Mouse (Mus musculus) adrenal gland, postnatal 14 days (tissue): ENCODE data around the gene Gm10406. TPM values are rescaled to one million over a fixed set of nuclear protein-coding genes. Genes with fewer than 3 reads are reported as not detected.
"Not testable (repeated sequence)": the region's sequence is repeated elsewhere in the genome, so short reads cannot be mapped to it uniquely, and the experiment has no call there.

Experiments
- DNase-seq: peaks from one replicate; pipeline ENCODE4 v3.0.0; 2021; ENCODE audit warnings: mixed read lengths
- long read RNA-seq, 2 experiments: library from polyadenylated mRNA; stranded (forward); transcript quantifications; one replicate each; pipeline ENCODE4 v2.0.0; 2021
- total RNA-seq: library from RNA; stranded (reverse); gene quantifications from 2 replicates; pipeline ENCODE4 v1.2.3, GENCODE M21; 2021

Gene Gm10406
- 0.37 TPM in 1 of 2 replicates, not detected in the other for total RNA-seq
- long read RNA-seq, experiment 1: 0 reads
- long read RNA-seq, experiment 2: 0 reads

DNA sequence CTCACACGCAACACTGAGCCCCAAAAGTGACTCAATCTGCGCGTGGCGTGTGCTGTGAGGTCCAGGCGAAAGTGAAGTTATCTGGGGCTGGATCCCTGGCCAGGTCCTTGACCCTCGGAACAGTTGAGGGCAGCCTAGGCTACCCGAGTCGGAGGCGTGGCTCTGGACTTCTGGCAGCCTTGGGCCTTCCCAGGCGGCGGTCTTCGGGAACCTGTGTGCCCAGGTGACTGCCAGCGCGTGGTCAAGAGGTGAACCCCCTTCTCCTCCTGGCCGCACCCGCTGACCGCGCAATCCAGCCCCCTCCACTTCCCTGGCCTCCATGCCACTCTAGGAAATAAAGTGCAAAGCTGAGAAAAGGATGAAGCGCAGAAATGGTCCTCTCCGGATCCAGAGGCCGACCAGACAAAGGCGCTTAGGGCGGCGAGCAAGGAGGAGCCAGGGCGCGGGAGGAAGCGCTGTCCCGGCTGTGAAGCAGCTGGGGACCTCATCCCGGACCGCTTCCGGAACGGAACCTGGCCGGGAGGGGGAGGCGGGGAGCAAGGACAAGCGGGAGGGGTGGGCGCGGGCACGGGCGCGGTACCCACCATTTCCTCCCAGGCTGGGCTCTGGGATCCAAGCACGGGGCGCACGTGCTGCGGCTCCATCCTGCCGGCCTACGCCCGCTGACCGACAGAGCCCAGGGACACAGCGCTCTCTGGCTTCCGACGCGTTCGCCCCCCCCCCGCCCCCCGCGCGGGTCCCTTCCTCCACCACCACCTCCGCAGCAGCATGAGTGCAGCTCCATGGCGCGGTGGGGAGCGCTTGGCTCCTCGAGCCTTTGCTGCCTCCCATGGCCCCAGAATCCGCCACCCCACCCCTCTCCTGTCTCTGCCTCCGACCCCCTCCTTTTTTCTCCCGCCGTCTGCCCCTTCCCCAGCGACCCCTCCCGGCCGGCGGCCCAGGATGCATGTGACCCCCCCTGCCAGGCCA, at the start of gene Gm10406:
Gene Gm10406 (minus strand): TSS at position 669 of the 969 bp plus-strand sequence.
- peak; percentile 33 for DNase-seq

DNA sequence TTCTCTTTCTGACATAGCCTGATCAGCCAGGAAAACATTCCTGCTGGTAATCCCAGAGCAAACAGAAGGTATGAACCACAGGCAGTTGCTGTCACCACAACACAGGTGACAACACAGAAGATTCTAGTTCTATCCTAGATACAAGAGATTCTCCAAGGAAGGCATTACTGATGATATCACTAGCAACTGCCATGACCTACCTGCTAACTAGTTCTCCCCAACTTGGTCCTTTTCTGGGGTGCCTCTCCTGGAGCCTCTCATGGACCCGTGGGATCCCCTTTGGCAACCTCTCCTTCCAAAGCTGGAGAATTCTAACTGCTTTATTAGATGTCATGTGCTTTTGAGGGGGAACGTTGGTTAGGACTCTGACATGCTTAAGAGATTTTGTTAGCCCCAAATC, 17.6 kb upstream of the Gm10406 start, which contains the start of gene Gm3685:
Gene Gm3685 (minus strand): TSS at position 101 of the 400 bp plus-strand sequence.
- DNase-seq: not testable (repeated sequence)

DNA sequence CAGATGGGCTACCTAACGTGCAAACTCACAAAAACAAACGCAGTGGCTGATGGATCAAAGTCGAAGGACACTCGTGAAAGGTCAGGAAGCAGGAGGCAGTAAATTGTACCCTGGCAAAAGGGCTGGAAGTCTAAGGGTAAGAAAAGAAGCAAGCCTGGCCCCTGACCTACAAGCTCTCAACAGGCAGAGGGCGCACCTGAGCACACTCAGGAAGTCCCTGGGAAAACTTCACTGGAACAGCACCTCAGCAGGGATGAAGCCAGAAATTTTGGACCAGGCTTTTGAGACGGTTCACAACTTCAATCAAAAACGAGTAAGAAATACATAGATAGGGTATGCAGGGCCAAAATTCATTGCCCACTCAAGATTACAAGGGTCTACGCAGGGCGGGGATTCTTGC, 975 bp downstream of the Gm10406 start:
- peak; percentile 3 for DNase-seq

DNA sequence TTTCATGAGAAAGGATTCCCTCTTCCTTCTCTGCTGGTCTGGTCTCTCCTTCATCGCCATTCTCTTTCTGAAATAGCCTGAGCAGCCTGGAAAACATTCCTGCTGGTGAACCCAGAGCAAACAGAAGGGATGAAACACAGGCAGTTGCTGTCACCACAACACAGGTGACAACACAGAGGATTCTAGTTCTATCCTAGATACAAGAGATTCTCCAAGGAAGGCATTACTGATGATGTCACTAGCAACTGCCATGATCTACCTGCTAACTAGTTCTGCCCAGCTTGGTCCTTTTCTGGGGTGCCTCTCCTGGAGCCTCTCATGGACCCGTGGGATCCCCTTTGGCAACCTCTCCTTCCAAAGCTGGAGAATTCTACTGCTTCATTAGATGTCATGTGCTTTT, 53.5 kb downstream of the Gm10406 start, which contains the start of gene Gm6356:
Gene Gm6356 (minus strand): TSS at position 101 of the 400 bp plus-strand sequence.
- not testable (repeated sequence) for DNase-seq

Other genes starting within 250 kb of the Gm10406 start
- gene Gm3642, start 187.1 kb downstream of the Gm10406 start, total RNA-seq: not detected in 2 replicates
- gene Gm3667, start 137.5 kb downstream of the Gm10406 start, total RNA-seq: 0.41 and 0.90 TPM in 2 replicates
- gene Gm6356, start 53.6 kb downstream of the Gm10406 start, total RNA-seq: not detected in 2 replicates
- not detected in 2 replicates for gene Gm3685, start 17.5 kb upstream of the Gm10406 start, total RNA-seq
- 0.75 TPM in 1 of 2 replicates, not detected in the other for gene Gm3696, start 73.2 kb upstream of the Gm10406 start, total RNA-seq
- not detected in 2 replicates for gene Gm6676, start 98.0 kb upstream of the Gm10406 start, total RNA-seq
- 0.78 and 0.86 TPM in 2 replicates for gene Gm3512, start 147.1 kb upstream of the Gm10406 start, total RNA-seq
- gene Gm16434, start 167.1 kb upstream of the Gm10406 start, total RNA-seq: not detected in 2 replicates
- not detected in 2 replicates for gene Gm3727, start 237.3 kb upstream of the Gm10406 start, total RNA-seq